Mouse (Mus musculus) thymus, adult 2 months (tissue): Measurements from ENCODE around the gene Tpgs1.

Experiments
- CTCF ChIP-seq: fragments of 200-500 bp; IDR thresholded peaks from 2 replicates; pipeline ENCODE4 v1.5.1; 2012; ENCODE audit warnings: mild to moderate bottlenecking, control low read depth, low read length, moderate library complexity, borderline replicate concordance; ENCODE audit not compliant: control insufficient read depth, poor library complexity, insufficient read depth; ENCODE audit errors: extremely low read depth
- POLR2A ChIP-seq: fragments of 200-500 bp; IDR thresholded peaks from 2 replicates; pipeline ENCODE4 v1.6.1; 2012; ENCODE audit warnings: mild to moderate bottlenecking, low read length, control low read depth, moderate library complexity; ENCODE audit not compliant: control insufficient read depth, poor library complexity, insufficient read depth; ENCODE audit errors: extremely low read depth

DNA sequence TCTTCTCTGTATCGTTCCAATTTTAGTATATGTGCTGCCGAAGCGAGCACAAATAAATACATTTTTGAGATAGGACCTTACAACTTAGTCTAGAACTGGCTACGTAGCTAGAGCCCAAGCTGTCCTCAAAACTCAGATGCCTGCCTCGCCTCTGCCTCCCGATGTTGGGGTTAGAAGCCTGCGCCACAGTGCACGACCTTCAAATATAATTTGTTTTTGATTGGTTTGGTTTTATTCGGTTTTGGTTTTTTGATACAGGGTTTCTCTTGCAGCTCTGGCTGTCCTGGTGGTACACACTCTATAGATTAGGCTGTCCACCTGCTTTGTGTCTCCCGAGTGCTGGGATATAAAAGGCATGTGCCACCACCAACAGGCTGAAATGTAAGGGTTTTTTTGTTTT lies 34.4 kb downstream of the Tpgs1 start:
- no peak for TF ChIP-seq POLR2A
- no peak for TF ChIP-seq CTCF
